Comparison of ENCODE assay signal across 10 mouse cellular contexts in genomic region chr5:116018784-116019183, GRCm38 (mm10). TPM values are rescaled to one million over a fixed set of nuclear protein-coding genes. Genes with fewer than 3 reads are reported as not detected.
DNase-seq lines count a peak whose midpoint lies in the region; TF ChIP-seq lines count a peak whose summit lies in the region.
"Had no signal": no experiment of that assay in that cellular context is flagged by ENCODE, and none has a peak within 500 bp of the region (broad histone marks: within the 10 kb centered on the region; RNA-seq: fewer than 3 reads in every experiment).

No protein-coding gene starts in this region.

- no peak for DNase-seq in lung, adult 2 months
- DNase-seq in lung, postnatal 25 days (ENCODE audit: low spot score): no peak
- peak; percentile 14 for DNase-seq in induced T-regulatory cell, adult 2 months (ENCODE audit: low read depth)
- DNase-seq in kidney, postnatal 10 days: peak; percentile 78
- peak; percentile 66 for DNase-seq in lung, postnatal 36 days
- DNase-seq in cerebellum, postnatal 25 days: no peak
- DNase-seq in left cerebral cortex, postnatal 36 days (ENCODE audit: low spot score in 2 of 2): no peak
- DNase-seq: cerebellum, adult 11 months; thymus, adult 2 months had no signal

- peaks cover 14% of the 10 kb centered on the region for H3K4me1 ChIP-seq in lung, adult 2 months (ENCODE audit: control insufficient read depth, insufficient read depth, low read length)

- no peak overlapping the region for H3K4me3 ChIP-seq in lung, adult 2 months (replicated peaks; ENCODE audit: extremely low read depth, low read depth, low read length)
- H3K4me3 ChIP-seq: limb, embryonic 15.5 days had no signal

- TF ChIP-seq CTCF in lung, adult 2 months (IDR thresholded peaks at IDR 0.05; ENCODE audit: insufficient read depth, low read length): peak; percentile 29; the same call in 1 of the 2 replicates

- intact Hi-C loops in left cerebral cortex, postnatal 36 days (cut with DNase I): no loop called here

- 53% methylated on average over 6 of the region's 6 CpGs for WGBS in lung, adult 2 months

- TF ChIP-seq POLR2A in lung, adult 2 months (IDR thresholded peaks at IDR 0.05; ENCODE audit: borderline replicate concordance, extremely low read depth, low read depth, low read length): no peak

RNA-seq across cellular contexts. Expression of gene Prkab1, which starts 5.5 kb away (rescaled TPM):
- 77.3 and 92.5 TPM in 2 replicates for polyA plus RNA-seq in lung, adult 2 months (2012; rRNA removed)
- 10 to 100 TPM; 26.1 to 27.0 TPM for total RNA-seq in left cerebral cortex, postnatal 36 days (2021)

Comparison
In these comparisons a context has a peak if more than half of its experiments do, and no peak if none do; other contexts are left out.
1. DNase-seq: peak in induced T-regulatory cell, adult 2 months (single experiment), kidney, postnatal 10 days (single experiment) and lung, postnatal 36 days (single experiment); none in lung, adult 2 months (single experiment), lung, postnatal 25 days (single experiment), cerebellum, postnatal 25 days (0 of 2) and left cerebral cortex, postnatal 36 days (0 of 2).